Mouse (Mus musculus) megakaryocyte, adult 5-6 weeks (primary cell): Measurements from ENCODE around the gene Ppt1. TPM values are rescaled to one million over a fixed set of nuclear protein-coding genes. Genes with fewer than 3 reads are reported as not detected.

Experiments
- ATAC-seq: 2 replicates; pipeline ENCODE4 v1.8.0; 2016; ENCODE audit warnings: mild to moderate bottlenecking, inconsistent platforms; ENCODE audit not compliant: poor library complexity, severe bottlenecking
- total RNA-seq, 2 experiments: library from RNA; stranded (forward) in 1 of 2; stranded (reverse) in 1 of 2; fragments of 153-499, 151-499 nt in 1 of 2; fragments of 221-1000, 200-1000 nt in 1 of 2; gene quantifications; 2 replicates each; pipeline versions ENCODE4 v1.2.3 to v1.2.4; 2015 to 2017

Gene Ppt1
- total RNA-seq, 2 experiments from 2014 or later = 101 to 133 TPM

DNA sequence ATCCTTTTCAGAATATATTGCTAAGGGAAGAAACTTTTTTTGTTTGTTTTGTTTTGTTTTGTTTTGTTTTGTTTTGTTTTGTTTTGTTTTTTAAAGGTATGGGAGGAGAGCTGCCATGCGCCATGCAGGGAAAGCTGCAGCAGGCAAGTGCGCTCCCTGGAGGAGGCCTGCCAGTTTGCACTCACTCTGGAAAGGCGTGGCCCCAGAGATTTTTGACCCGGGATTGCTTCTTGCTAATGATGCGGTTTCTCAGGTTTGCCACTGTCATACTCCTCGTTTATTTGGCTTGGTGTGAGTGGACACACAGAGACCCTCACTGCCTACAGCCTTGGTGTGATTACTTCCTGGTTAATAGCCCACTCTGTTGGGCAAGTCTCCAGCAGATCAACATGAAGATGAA, 66.1 kb downstream of the Ppt1 start:
- peak; percentile 61 for ATAC-seq

DNA sequence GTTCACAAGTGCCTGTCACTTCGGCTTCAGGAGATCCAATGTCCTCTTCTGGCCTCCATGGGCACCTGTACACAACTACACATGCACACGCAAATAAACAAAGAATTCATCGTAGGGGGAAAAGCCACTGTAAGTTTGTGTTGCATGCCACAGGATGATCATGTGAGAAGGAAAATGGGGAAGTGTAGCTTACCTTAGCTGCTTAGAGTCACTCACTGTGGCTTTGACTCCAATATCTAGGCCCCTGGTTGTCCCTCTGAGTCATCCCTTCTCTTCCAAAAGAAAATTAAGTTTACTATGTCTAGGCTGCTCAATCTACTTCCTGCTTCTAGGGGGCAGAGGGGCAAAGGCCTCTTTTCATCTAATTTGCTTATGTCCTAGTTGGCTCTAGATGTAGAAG, 67.7 kb downstream of the Ppt1 start:
- peak; percentile 69 for ATAC-seq

DNA sequence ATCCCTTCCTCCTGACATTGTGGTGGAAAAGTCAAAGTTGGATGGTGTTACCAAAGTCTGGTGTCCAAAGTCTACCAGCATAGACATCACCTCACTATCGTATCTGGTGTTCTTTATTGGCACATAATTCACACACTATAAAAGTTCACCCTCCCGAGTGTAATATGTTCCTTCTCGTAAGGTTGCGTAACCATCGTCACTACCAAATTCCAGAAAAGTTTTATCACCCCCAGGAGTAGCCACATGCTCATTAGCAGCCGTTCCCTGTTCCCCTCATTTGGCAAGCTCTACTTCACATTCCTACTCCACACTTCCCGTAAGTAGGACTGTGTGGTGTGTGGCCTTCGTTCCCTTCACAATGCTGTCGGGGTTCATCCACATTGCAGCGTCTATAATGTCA, 69.3 kb downstream of the Ppt1 start:
- ATAC-seq = no peak

Other genes with a start within 250 kb of the Ppt1 start
- gene 9530002B09Rik, start 147.0 kb upstream of the Ppt1 start, total RNA-seq (2015) = not detected in 2 replicates
- not detected in 2 replicates for gene 9530002B09Rik, start 147.0 kb upstream of the Ppt1 start, total RNA-seq (2017)
- gene Cap1, start 49.8 kb downstream of the Ppt1 start, total RNA-seq (2015) = 417 and 420 TPM in 2 replicates
- 551 and 589 TPM in 2 replicates for gene Cap1, start 49.8 kb downstream of the Ppt1 start, total RNA-seq (2017)
- gene Mfsd2a, start 124.9 kb downstream of the Ppt1 start, total RNA-seq (2015) = 0.14 TPM in 1 of 2 replicates, not detected in the other
- gene Mfsd2a, start 124.9 kb downstream of the Ppt1 start, total RNA-seq (2017) = 0.15 and 0.16 TPM in 2 replicates
- gene Mycl, start 159.4 kb downstream of the Ppt1 start, total RNA-seq (2015) = 2.6 and 4.0 TPM in 2 replicates
- 0.81 and 3.3 TPM in 2 replicates for gene Mycl, start 159.4 kb downstream of the Ppt1 start, total RNA-seq (2017)
- 10.7 and 16.5 TPM in 2 replicates for gene Trit1, start 180.4 kb downstream of the Ppt1 start, total RNA-seq (2015)
- gene Trit1, start 180.4 kb downstream of the Ppt1 start, total RNA-seq (2017) = 21.0 and 22.3 TPM in 2 replicates